Mouse (Mus musculus): ENCODE measurements at regions not wholly inside any gene's neighbourhood (a gene's known extent, or its start where the extent isn't known, plus 50 kb on each side); places are given as distances from the start of the nearest gene placed in this dataset.

- no peak for ATAC-seq
- H3K27ac ChIP-seq (ENCODE audit: low read length) = no peak overlapping the region
- H3K4me3 ChIP-seq (ENCODE audit: low read length) = no peak overlapping the region
- no peaks in the 10 kb centered on the region for H3K9me3 ChIP-seq (ENCODE audit: control insufficient read depth, low read length)
- no peak overlapping the region for H3K9ac ChIP-seq (ENCODE audit: low read depth, low read length)
- no peaks in the 10 kb centered on the region for H3K36me3 ChIP-seq (ENCODE audit: control insufficient read depth, insufficient read depth, low read length)
- H3K4me2 ChIP-seq (ENCODE audit: low read depth, low read length) = no peak overlapping the region
- peaks cover 4% of the 10 kb centered on the region; the same call in 1 of the 2 replicates for H3K4me1 ChIP-seq (ENCODE audit: control insufficient read depth, insufficient read depth, low read length)
- H3K27me3 ChIP-seq (replicated peaks; ENCODE audit: control insufficient read depth, insufficient read depth, low read length) = no peaks in the 10 kb centered on the region
Measured at GRCm38 (mm10) chr5:35185289-35185688, 79.7 kb upstream of the Lrpap1 start.

GRCm38 (mm10) chr5:35183418-35183817 is 77.9 kb upstream of the Lrpap1 start:
- Histone ChIP-seq H3K4me1 (ENCODE audit: control insufficient read depth, insufficient read depth, low read length) (no peaks in the 10 kb centered on the region), H3K36me3 (ENCODE audit: control insufficient read depth, insufficient read depth, low read length) (no peaks in the 10 kb centered on the region), H3K9me3 (ENCODE audit: control insufficient read depth, low read length) (no peaks in the 10 kb centered on the region), H3K27me3 (replicated peaks; ENCODE audit: control insufficient read depth, insufficient read depth, low read length) (no peaks in the 10 kb centered on the region), H3K9ac (ENCODE audit: low read depth, low read length) (no peak overlapping the region), H3K4me3 (ENCODE audit: low read length) (no peak overlapping the region), H3K27ac (ENCODE audit: low read length) (no peak overlapping the region), H3K4me2 (ENCODE audit: low read depth, low read length) (no peak overlapping the region)
- 80% methylated on average over 7 of the region's 7 CpGs for WGBS
- no peak for ATAC-seq

DNA sequence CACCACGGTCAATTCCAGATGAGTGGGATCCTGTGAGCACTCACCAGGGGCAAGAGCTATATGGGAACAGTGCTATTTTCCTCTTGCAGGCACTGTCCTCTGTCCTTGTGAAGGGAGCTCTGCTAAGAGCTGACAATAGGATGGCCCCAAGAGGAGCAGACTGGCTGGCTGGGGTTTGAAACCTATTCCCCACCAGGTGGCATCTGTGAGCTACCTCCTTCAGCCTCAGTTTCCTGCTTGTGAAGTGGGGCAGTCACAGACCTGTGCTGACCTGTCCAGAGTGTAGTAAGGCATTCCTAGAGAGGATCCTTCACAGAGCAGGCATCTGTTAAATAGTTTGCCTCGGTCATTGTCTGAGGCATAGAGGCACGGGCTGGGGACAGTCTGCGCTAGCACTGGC is 71.8 kb upstream of the Lrpap1 start:
- Histone ChIP-seq H3K4me3 (ENCODE audit: low read length) (no peak overlapping the region), H3K9me3 (ENCODE audit: control insufficient read depth, low read length) (no peaks in the 10 kb centered on the region), H3K4me1 (ENCODE audit: control insufficient read depth, insufficient read depth, low read length) (no peaks in the 10 kb centered on the region), H3K27ac (ENCODE audit: low read length) (no peak overlapping the region), H3K27me3 (replicated peaks; ENCODE audit: control insufficient read depth, insufficient read depth, low read length) (no peaks in the 10 kb centered on the region), H3K4me2 (ENCODE audit: low read depth, low read length) (no peak overlapping the region), H3K36me3 (ENCODE audit: control insufficient read depth, insufficient read depth, low read length) (no peaks in the 10 kb centered on the region), H3K9ac (ENCODE audit: low read depth, low read length) (no peak overlapping the region)
- ATAC-seq = no peak
- 61% methylated on average over 4 of the region's 4 CpGs for WGBS

- H3K4me1 ChIP-seq (ENCODE audit: control insufficient read depth, insufficient read depth, low read length) = no peaks in the 10 kb centered on the region
- H3K27me3 ChIP-seq (replicated peaks; ENCODE audit: control insufficient read depth, insufficient read depth, low read length) = no peaks in the 10 kb centered on the region
- no peak overlapping the region for H3K4me3 ChIP-seq (ENCODE audit: low read length)
- no peak overlapping the region for H3K9ac ChIP-seq (ENCODE audit: low read depth, low read length)
- no peak overlapping the region for H3K27ac ChIP-seq (ENCODE audit: low read length)
- 40% methylated on average over 13 of the region's 13 CpGs for WGBS
- H3K4me2 ChIP-seq (ENCODE audit: low read depth, low read length) = no peak overlapping the region
- H3K9me3 ChIP-seq (ENCODE audit: control insufficient read depth, low read length) = no peaks in the 10 kb centered on the region
- H3K36me3 ChIP-seq (ENCODE audit: control insufficient read depth, insufficient read depth, low read length) = no peaks in the 10 kb centered on the region
- peak; percentile 82 for ATAC-seq
Measured at GRCm38 (mm10) chr5:35176112-35176848, 70.7 kb upstream of the Lrpap1 start.

GRCm38 (mm10) chr5:35174318-35174717 is 68.8 kb upstream of the Lrpap1 start:
- no peak for ATAC-seq
- no peak overlapping the region for H3K9ac ChIP-seq (ENCODE audit: low read depth, low read length)
- WGBS = 53% methylated on average over 4 of the region's 4 CpGs

GRCm38 (mm10) chr5:35171336-35171735 is 65.8 kb upstream of the Lrpap1 start:
- WGBS = 74% methylated on average over 3 of the region's 3 CpGs
- Histone ChIP-seq H3K27me3 (replicated peaks; ENCODE audit: control insufficient read depth, insufficient read depth, low read length) (no peaks in the 10 kb centered on the region), H3K36me3 (ENCODE audit: control insufficient read depth, insufficient read depth, low read length) (no peaks in the 10 kb centered on the region), H3K9ac (ENCODE audit: low read depth, low read length) (no peak overlapping the region), H3K27ac (ENCODE audit: low read length) (no peak overlapping the region), H3K4me2 (ENCODE audit: low read depth, low read length) (no peak overlapping the region), H3K4me3 (ENCODE audit: low read length) (no peak overlapping the region), H3K4me1 (ENCODE audit: control insufficient read depth, insufficient read depth, low read length) (no peaks in the 10 kb centered on the region), H3K9me3 (ENCODE audit: control insufficient read depth, low read length) (no peaks in the 10 kb centered on the region)
- no peak for ATAC-seq

More at GRCm38 (mm10) chr5:35174318-35174717, 68.8 kb upstream of the Lrpap1 start:
- H3K36me3 ChIP-seq (ENCODE audit: control insufficient read depth, insufficient read depth, low read length) = no peaks in the 10 kb centered on the region
- no peak overlapping the region for H3K4me3 ChIP-seq (ENCODE audit: low read length)
- H3K4me2 ChIP-seq (ENCODE audit: low read depth, low read length) = no peak overlapping the region
- no peaks in the 10 kb centered on the region for H3K27me3 ChIP-seq (replicated peaks; ENCODE audit: control insufficient read depth, insufficient read depth, low read length)
- no peaks in the 10 kb centered on the region for H3K9me3 ChIP-seq (ENCODE audit: control insufficient read depth, low read length)
- no peak overlapping the region for H3K27ac ChIP-seq (ENCODE audit: low read length)
- no peaks in the 10 kb centered on the region for H3K4me1 ChIP-seq (ENCODE audit: control insufficient read depth, insufficient read depth, low read length)

- 67% methylated on average over 11 of the region's 11 CpGs for WGBS
- Histone ChIP-seq H3K4me2 (ENCODE audit: low read depth, low read length) (no peak overlapping the region), H3K4me3 (ENCODE audit: low read length) (no peak overlapping the region), H3K36me3 (ENCODE audit: control insufficient read depth, insufficient read depth, low read length) (no peaks in the 10 kb centered on the region), H3K27me3 (replicated peaks; ENCODE audit: control insufficient read depth, insufficient read depth, low read length) (no peaks in the 10 kb centered on the region), H3K4me1 (ENCODE audit: control insufficient read depth, insufficient read depth, low read length) (no peaks in the 10 kb centered on the region), H3K9ac (ENCODE audit: low read depth, low read length) (no peak overlapping the region), H3K27ac (ENCODE audit: low read length) (no peak overlapping the region), H3K9me3 (ENCODE audit: control insufficient read depth, low read length) (no peaks in the 10 kb centered on the region)
- no peak for ATAC-seq
Measured at GRCm38 (mm10) chr5:35170369-35171130, 65.0 kb upstream of the Lrpap1 start.

DNA sequence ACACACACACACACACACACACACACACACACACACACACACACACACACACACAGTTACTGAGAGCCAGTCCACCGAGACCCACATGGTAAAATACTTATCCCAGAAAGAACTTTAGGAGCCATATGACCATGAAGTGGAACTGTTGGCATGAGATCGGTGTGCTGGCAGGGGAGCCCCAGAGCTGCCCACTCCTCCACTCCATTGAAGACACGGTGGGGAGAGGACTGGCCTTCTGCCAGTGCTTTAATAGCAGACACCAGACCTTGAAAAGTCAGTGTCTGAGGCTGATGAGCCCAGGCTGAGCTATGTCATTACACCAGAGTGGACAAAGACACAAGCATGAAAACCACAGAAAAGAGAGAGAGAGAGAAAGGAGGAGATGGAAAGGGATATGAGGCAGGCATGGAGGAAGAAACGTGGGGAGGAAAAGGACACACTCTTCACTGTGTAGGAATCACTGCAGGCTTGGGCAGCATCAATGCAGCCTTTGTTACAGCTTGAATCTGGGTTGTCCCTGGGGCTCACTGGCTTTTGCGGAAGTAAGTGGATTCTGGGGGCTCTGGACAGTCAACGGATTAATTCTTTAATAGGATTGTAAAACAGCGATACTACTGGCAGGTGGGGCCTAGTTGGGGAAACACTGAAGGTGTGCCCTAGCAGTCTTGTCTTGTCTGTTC is 64.2 kb upstream of the Lrpap1 start:
- no peak overlapping the region for H3K4me3 ChIP-seq (ENCODE audit: low read length)
- H3K36me3 ChIP-seq (ENCODE audit: control insufficient read depth, insufficient read depth, low read length) = no peaks in the 10 kb centered on the region
- no peak for ATAC-seq
- no peaks in the 10 kb centered on the region for H3K27me3 ChIP-seq (replicated peaks; ENCODE audit: control insufficient read depth, insufficient read depth, low read length)
- H3K4me2 ChIP-seq (ENCODE audit: low read depth, low read length) = no peak overlapping the region
- no peaks in the 10 kb centered on the region for H3K4me1 ChIP-seq (ENCODE audit: control insufficient read depth, insufficient read depth, low read length)
- no peaks in the 10 kb centered on the region for H3K9me3 ChIP-seq (ENCODE audit: control insufficient read depth, low read length)
- WGBS = 82% methylated on average over 7 of the region's 7 CpGs
- H3K9ac ChIP-seq (ENCODE audit: low read depth, low read length) = no peak overlapping the region
- H3K27ac ChIP-seq (ENCODE audit: low read length) = no peak overlapping the region

GRCm38 (mm10) chr5:35168853-35169252 is 63.3 kb upstream of the Lrpap1 start:
- WGBS = 74% methylated on average over 5 of the region's 5 CpGs
- no peak overlapping the region for H3K4me3 ChIP-seq (ENCODE audit: low read length)
- no peaks in the 10 kb centered on the region for H3K4me1 ChIP-seq (ENCODE audit: control insufficient read depth, insufficient read depth, low read length)
- H3K36me3 ChIP-seq (ENCODE audit: control insufficient read depth, insufficient read depth, low read length) = no peaks in the 10 kb centered on the region
- ATAC-seq = no peak
- no peak overlapping the region for H3K9ac ChIP-seq (ENCODE audit: low read depth, low read length)
- H3K27me3 ChIP-seq (replicated peaks; ENCODE audit: control insufficient read depth, insufficient read depth, low read length) = no peaks in the 10 kb centered on the region
- H3K9me3 ChIP-seq (ENCODE audit: control insufficient read depth, low read length) = no peaks in the 10 kb centered on the region
- H3K27ac ChIP-seq (ENCODE audit: low read length) = no peak overlapping the region
- H3K4me2 ChIP-seq (ENCODE audit: low read depth, low read length) = no peak overlapping the region
